Mouse (Mus musculus) intestine, embryonic 15.5 days (tissue): ENCODE data around the gene Ulk4. TPM values are rescaled to one million over a fixed set of nuclear protein-coding genes. Genes with fewer than 3 reads are reported as not detected.

Experiments
- ATAC-seq: fragments of 200-750 bp; cut with Nextera tagmentation; 2 replicates; pipeline ENCODE4 v1.8.0; 2017; ENCODE audit warnings: moderate TSS enrichment, moderate library complexity
- H3K27ac ChIP-seq: fragments of 300-500 bp; sonication (generic); 2 replicates; pipeline ENCODE4 v1.5.1; 2015; ENCODE audit warnings: mild to moderate bottlenecking, inconsistent platforms
- H3K27me3 ChIP-seq: fragments of 300-500 bp; sonication (generic); replicated peaks from 2 replicates; pipeline ENCODE4 v1.6.1; 2015; ENCODE audit warnings: inconsistent platforms
- H3K36me3 ChIP-seq: fragments of 300-500 bp; sonication (generic); 2 replicates; pipeline ENCODE4 v1.6.1; 2015; ENCODE audit warnings: inconsistent platforms
- H3K4me1 ChIP-seq: fragments of 300-500 bp; sonication (generic); replicated peaks from 2 replicates; pipeline ENCODE4 v1.6.1; 2015; ENCODE audit warnings: inconsistent platforms
- H3K4me2 ChIP-seq: fragments of 300-500 bp; sonication (generic); replicated peaks from 2 replicates; pipeline ENCODE4 v1.6.1; 2015; ENCODE audit warnings: mild to moderate bottlenecking, inconsistent platforms
- H3K4me3 ChIP-seq: fragments of 300-500 bp; sonication (generic); replicated peaks from 2 replicates; pipeline ENCODE4 v1.5.1; 2015; ENCODE audit warnings: inconsistent platforms
- H3K9ac ChIP-seq: fragments of 300-500 bp; sonication (generic); 2 replicates; pipeline ENCODE4 v1.6.1; 2015; ENCODE audit warnings: inconsistent platforms
- H3K9me3 ChIP-seq: fragments of 300-500 bp; sonication (generic); 2 replicates; pipeline ENCODE4 v1.6.1; 2016; ENCODE audit warnings: inconsistent platforms
- WGBS: fragments of 180-500 bp; shearing (Covaris S2); methylation state at CpG from one replicate; pipeline ENCODE4 v1.1.7; 2015; 5-methylcytosine and 5-hydroxymethylcytosine counted together
- polyA plus RNA-seq: library from polyadenylated mRNA; unstranded; fragments of >200 nt; fragmentation: Nextera tagmentation; extraction: Ambion mirVana; gene quantifications from 2 replicates; pipeline ENCODE4 v1.2.1, GENCODE M21; 2015

Ulk4 gene
- polyA plus RNA-seq, 1 experiment from 2014 or later = 150 TPM

GRCm38 (mm10) chr9:121079388-121080088 lies 197.5 kb downstream of the Ulk4 start:
- Histone ChIP-seq H3K4me2 (0 out of 2 replicates have a peak overlapping the region, but pooled peaks have one; percentile 27), H3K9me3 (no peaks in the 10 kb centered on the region), H3K27ac (peak overlapping the region; percentile 57; the same call in 1 of the 2 replicates), H3K4me3 (no peak overlapping the region), H3K36me3 (no peaks in the 10 kb centered on the region), H3K9ac (0 out of 2 replicates have a peak overlapping the region, but pooled peaks have one; percentile 2), H3K27me3 (no peaks in the 10 kb centered on the region), H3K4me1 (peaks cover 12% of the 10 kb centered on the region; the same call in 1 of the 2 replicates)
- peak; percentile 54 for ATAC-seq
- 38% methylated on average over 9 of the region's 9 CpGs for WGBS

GRCm38 (mm10) chr9:121076291-121076690 lies 200.7 kb downstream of the Ulk4 start:
- Histone ChIP-seq H3K4me3 (no peak overlapping the region), H3K9ac (no peak overlapping the region), H3K9me3 (no peaks in the 10 kb centered on the region), H3K36me3 (no peaks in the 10 kb centered on the region), H3K27ac (no peak overlapping the region), H3K27me3 (no peaks in the 10 kb centered on the region), H3K4me1 (peaks cover 17% of the 10 kb centered on the region; the same call in 1 of the 2 replicates), H3K4me2 (no peak overlapping the region)
- WGBS = 24% methylated on average over 12 of the region's 12 CpGs
- no peak for ATAC-seq

DNA sequence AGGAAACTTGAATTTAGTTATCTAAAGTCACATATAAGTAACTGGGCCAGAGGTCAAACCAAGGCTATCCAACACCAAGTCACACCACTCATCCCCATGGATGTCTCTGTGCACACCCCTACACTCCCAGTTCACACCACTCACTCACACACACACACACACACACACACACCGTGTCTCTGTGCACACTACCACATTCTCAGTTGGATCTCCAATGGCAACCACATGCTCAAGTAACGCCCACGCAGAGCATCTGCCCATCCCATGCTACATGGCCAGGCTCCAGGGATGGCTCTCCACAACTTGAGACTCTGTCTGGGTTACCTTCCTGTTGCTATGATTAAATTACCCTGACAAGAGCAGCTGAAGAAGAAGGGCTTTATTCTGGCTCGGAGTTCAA lies 201.8 kb downstream of the Ulk4 start:
- no peaks in the 10 kb centered on the region for H3K36me3 ChIP-seq
- H3K4me2 ChIP-seq = no peak overlapping the region
- H3K4me3 ChIP-seq = no peak overlapping the region
- H3K27me3 ChIP-seq = no peaks in the 10 kb centered on the region
- no peak overlapping the region for H3K27ac ChIP-seq
- whole genome bisulfite sequencing = 82% methylated on average over 4 of the region's 4 CpGs
- H3K9me3 ChIP-seq = no peaks in the 10 kb centered on the region
- ATAC-seq = no peak
- no peak overlapping the region for H3K9ac ChIP-seq
- peaks cover 20% of the 10 kb centered on the region; the same call in 1 of the 2 replicates for H3K4me1 ChIP-seq

DNA sequence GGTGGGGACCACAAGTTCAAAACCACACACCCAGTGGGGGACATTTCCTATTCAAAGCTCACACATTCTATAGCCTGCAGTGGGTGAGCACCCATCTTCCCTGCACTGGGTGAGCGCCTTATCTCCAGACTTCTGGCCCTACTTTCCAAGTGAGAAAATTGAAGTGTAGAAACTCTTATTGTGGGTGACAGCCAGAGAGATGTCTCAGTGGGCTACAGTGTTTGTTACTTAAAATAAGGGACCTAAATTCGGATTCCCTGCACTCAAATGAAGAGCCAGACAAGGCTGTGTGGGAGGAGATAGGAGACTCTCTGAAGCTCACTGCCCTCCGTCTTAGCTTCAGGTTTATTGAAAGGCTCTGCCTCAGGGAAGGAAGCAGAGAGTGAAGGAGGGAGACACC lies 202.3 kb downstream of the Ulk4 start:
- 98% methylated on average over 3 of the region's 3 CpGs for WGBS
- Histone ChIP-seq H3K4me3 (no peak overlapping the region), H3K9me3 (no peaks in the 10 kb centered on the region), H3K4me2 (no peak overlapping the region), H3K36me3 (no peaks in the 10 kb centered on the region), H3K4me1 (peaks cover 15% of the 10 kb centered on the region; the same call in 1 of the 2 replicates), H3K27ac (no peak overlapping the region), H3K27me3 (no peaks in the 10 kb centered on the region), H3K9ac (no peak overlapping the region)
- no peak for ATAC-seq

DNA sequence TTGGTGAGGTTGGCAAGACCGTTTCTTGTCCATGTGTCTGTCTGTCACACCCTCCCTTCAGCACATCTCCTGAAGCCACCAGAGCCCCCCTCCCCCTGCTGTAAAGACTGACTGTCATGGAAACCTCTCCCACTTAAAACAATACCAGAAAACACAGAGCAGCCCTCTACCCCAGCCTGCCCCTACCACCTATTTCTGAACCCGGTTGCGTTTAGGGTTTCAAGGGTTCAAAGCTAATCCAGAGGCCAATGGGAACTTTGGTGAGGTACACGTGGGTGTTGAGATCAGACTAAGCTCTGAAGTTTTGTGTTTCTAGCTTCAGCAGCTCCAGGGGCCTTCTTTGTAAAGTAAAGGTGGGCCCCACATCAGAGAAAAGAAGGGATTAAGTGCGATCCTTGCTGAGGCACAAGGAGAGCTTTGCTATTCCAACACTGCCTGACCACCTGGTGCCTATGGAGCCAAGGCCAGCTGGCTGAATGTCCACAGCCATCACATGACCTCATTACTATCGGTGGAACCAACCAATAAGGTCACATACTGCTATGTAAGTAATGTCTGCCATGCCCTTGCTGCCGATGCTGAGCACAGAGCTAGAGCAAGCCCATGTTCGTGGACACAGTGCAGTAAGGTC lies 204.8 kb downstream of the Ulk4 start:
- Histone ChIP-seq H3K9me3 (no peaks in the 10 kb centered on the region), H3K4me3 (no peak overlapping the region), H3K4me1 (0 out of 2 replicates have a peak, but pooled peaks cover 12% of the 10 kb centered on the region), H3K9ac (no peak overlapping the region), H3K4me2 (no peak overlapping the region), H3K27me3 (no peaks in the 10 kb centered on the region), H3K27ac (no peak overlapping the region), H3K36me3 (no peaks in the 10 kb centered on the region)
- ATAC-seq = no peak
- WGBS = 67% methylated on average over 8 of the region's 8 CpGs

DNA sequence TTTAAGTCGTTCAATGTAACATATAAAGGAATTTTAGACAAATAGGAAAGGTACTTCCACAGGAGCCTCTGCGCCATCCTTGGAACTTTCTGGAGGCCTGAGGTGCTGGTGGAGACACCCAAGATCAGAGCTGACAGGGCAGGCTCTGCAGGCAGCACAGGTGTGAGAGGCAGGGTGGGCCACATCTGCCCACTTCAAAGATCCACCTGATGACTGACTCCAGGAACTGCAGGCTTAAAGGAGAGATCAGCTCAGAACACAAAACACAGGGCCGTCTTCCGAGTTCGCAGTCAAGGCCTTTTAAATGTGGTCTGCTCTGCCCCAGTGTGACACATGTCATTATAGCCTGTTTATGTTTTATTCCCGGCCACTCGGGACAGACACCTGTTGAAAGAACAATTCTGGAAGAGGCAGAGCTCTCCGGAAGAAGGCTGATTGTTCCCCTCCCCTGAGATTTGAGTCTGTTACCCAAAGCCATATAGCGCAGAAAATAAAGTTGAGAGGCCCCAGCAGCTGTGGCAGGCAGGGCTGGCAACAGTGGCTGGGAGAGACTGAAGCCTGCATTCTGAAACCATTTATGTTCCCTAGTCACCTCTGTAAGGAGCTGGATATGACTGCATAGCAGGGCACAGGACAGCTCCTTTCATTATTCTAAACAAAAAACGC lies 205.4 kb downstream of the Ulk4 start:
- no peak for ATAC-seq
- WGBS = 65% methylated on average over 10 of the region's 10 CpGs
- no peaks in the 10 kb centered on the region for H3K27me3 ChIP-seq
- no peak overlapping the region for H3K4me3 ChIP-seq
- H3K4me2 ChIP-seq = no peak overlapping the region
- no peaks in the 10 kb centered on the region for H3K36me3 ChIP-seq
- no peak overlapping the region for H3K27ac ChIP-seq
- no peaks in the 10 kb centered on the region for H3K9me3 ChIP-seq
- 0 out of 2 replicates have a peak, but pooled peaks cover 12% of the 10 kb centered on the region for H3K4me1 ChIP-seq
- H3K9ac ChIP-seq = no peak overlapping the region

GRCm38 (mm10) chr9:121071050-121071449 lies 205.9 kb downstream of the Ulk4 start:
- no peak for ATAC-seq
- H3K4me1 ChIP-seq = 0 out of 2 replicates have a peak, but pooled peaks cover 12% of the 10 kb centered on the region
- 54% methylated on average over 11 of the region's 11 CpGs for WGBS

DNA sequence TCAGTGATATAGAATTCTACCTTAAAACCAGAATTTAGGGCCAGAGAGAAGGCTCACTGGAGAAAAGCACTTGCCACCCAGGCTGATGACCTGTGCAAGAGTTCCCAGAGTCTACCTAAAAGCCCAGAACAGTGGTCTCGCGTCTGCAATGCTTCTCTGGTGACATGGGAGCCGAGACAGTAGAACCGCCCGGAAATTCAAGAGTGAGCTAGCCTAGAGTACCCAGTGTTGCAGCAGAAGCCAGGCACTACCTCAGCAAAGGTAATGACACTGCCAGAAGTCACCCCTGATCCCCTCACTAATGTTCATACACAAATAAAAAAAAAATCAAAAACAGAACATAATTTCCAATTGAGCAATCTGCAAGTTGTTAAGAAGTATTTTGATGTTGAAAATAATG lies 208.9 kb downstream of the Ulk4 start:
- H3K4me2 ChIP-seq = no peak overlapping the region
- H3K9ac ChIP-seq = no peak overlapping the region
- no peaks in the 10 kb centered on the region for H3K27me3 ChIP-seq
- H3K9me3 ChIP-seq = no peaks in the 10 kb centered on the region
- no peak overlapping the region for H3K4me3 ChIP-seq
- 0 out of 2 replicates have a peak, but pooled peaks cover 8% of the 10 kb centered on the region for H3K4me1 ChIP-seq
- H3K27ac ChIP-seq = no peak overlapping the region
- H3K36me3 ChIP-seq = no peaks in the 10 kb centered on the region
- 84% methylated on average over 5 of the region's 5 CpGs for WGBS
- no peak for ATAC-seq

More at GRCm38 (mm10) chr9:121071050-121071449, 205.9 kb downstream of the Ulk4 start:
- H3K4me2 ChIP-seq = no peak overlapping the region
- no peak overlapping the region for H3K9ac ChIP-seq
- H3K9me3 ChIP-seq = no peaks in the 10 kb centered on the region
- H3K27ac ChIP-seq = no peak overlapping the region
- H3K36me3 ChIP-seq = no peaks in the 10 kb centered on the region
- no peak overlapping the region for H3K4me3 ChIP-seq
- no peaks in the 10 kb centered on the region for H3K27me3 ChIP-seq

GRCm38 (mm10) chr9:121067043-121067442 lies 210.0 kb downstream of the Ulk4 start:
- no peak overlapping the region for H3K27ac ChIP-seq
- no peaks in the 10 kb centered on the region for H3K36me3 ChIP-seq
- H3K9me3 ChIP-seq = no peaks in the 10 kb centered on the region
- no peak for ATAC-seq
- H3K4me3 ChIP-seq = no peak overlapping the region
- no peaks in the 10 kb centered on the region for H3K27me3 ChIP-seq
- WGBS = 82% methylated on average over 10 of the region's 10 CpGs
- H3K9ac ChIP-seq = no peak overlapping the region
- H3K4me2 ChIP-seq = no peak overlapping the region
- H3K4me1 ChIP-seq = 0 out of 2 replicates have a peak, but pooled peaks cover 8% of the 10 kb centered on the region

DNA sequence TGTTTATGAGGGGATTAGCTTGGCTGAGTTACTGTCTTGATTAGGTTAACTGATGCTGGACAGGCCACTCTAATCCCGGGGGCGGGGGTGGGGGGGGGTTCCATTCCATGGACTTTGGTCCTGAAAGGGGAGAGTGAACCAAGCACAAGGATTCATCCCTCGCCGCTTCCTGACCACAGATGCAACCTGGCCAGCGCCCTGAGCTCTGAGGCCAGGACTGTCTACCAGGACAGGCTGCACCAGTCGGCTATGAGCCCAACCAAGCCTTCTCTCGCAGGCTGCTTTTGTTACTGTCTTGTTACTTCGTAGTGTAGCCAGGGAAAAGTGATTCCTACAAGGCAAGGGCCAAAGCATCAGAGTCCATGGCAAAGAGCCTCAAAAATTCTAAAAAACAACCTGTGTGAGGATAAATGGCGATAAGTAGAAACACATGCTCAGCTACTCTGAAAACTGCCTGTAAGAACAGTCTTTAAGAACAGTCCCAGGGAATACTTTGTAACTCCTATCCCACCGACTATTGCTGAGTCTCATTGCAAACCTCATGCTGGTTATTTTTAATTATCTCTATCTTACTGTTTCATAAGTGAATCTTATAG lies 211.5 kb downstream of the Ulk4 start:
- H3K4me3 ChIP-seq = no peak overlapping the region
- 69% methylated on average over 10 of the region's 10 CpGs for WGBS

DNA sequence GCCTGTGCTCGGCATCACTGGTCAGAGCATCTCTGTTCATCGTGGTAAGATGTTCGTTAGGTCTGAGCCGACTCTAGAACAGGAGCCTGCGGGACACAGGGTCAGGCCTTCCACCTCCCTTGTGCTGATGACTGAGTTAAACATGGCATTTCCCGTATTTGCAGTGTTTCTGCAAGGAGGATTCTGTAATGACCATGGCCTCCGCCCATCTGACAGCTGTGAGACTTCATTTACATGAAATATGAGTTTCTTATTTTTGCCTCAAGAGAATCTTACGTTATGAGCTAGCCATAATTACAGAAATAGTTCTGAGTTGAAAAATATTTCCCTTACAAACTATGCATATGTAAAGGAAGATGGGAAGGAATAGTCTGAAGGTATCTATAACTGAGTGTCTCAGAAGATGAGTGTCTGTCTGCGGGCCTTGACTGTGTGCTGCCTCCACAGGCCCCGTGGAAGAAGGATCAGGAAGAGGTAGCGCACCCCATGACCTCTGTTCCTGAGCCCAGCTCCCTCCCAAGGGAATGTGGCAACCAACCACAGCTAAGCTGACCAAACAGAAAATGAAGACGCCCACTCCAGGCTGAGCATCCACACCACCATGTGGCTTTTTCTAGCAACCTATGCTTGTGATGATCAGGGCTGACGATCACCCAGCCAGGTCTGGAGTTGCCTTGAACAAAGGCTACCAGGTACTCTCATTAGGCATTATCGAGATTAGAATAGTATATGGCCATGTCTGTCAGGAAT lies 212.2 kb downstream of the Ulk4 start:
- Histone ChIP-seq H3K4me2 (no peak overlapping the region), H3K4me1 (no peaks in the 10 kb centered on the region), H3K36me3 (no peaks in the 10 kb centered on the region), H3K27me3 (no peaks in the 10 kb centered on the region), H3K9me3 (no peaks in the 10 kb centered on the region), H3K4me3 (no peak overlapping the region), H3K27ac (no peak overlapping the region), H3K9ac (no peak overlapping the region)
- ATAC-seq = no peak
- WGBS = 75% methylated on average over 14 of the region's 14 CpGs

More for the DNA sequence above, 211.5 kb downstream of the Ulk4 start:
- no peaks in the 10 kb centered on the region for H3K27me3 ChIP-seq
- no peak overlapping the region for H3K9ac ChIP-seq
- H3K27ac ChIP-seq = no peak overlapping the region
- no peak overlapping the region for H3K4me2 ChIP-seq
- no peaks in the 10 kb centered on the region for H3K4me1 ChIP-seq
- no peaks in the 10 kb centered on the region for H3K36me3 ChIP-seq
- no peaks in the 10 kb centered on the region for H3K9me3 ChIP-seq
- ATAC-seq = no peak
